Mouse (Mus musculus): Measurements from ENCODE around the gene Macc1. TPM values are rescaled to one million over a fixed set of nuclear protein-coding genes. Genes with fewer than 3 reads are reported as not detected.

The Macc1 gene
- polyA plus RNA-seq, 1 experiment = 0.08 TPM

- Histone ChIP-seq H3K4me3 (ENCODE audit: insufficient read depth, low read length) (no peak overlapping the region), H3K4me1 (ENCODE audit: control insufficient read depth, insufficient read depth, low read length) (peaks cover 5% of the 10 kb centered on the region), H3K27ac (ENCODE audit: insufficient read depth, low read depth, low read length) (no peak overlapping the region)
- TF ChIP-seq CTCF (IDR thresholded peaks at IDR 0.05; ENCODE audit: low read depth, low read length) (no peak), POLR2A (IDR thresholded peaks at IDR 0.05; ENCODE audit: borderline replicate concordance, low read depth, low read length) (no peak)
Measured at GRCm38 (mm10) chr12:119381839-119382238, 67.8 kb downstream of the Macc1 start.

GRCm38 (mm10) chr12:119386243-119386642 is 72.2 kb downstream of the Macc1 start:
- Histone ChIP-seq H3K4me3 (ENCODE audit: insufficient read depth, low read length) (no peak overlapping the region), H3K27ac (ENCODE audit: insufficient read depth, low read depth, low read length) (no peak overlapping the region), H3K4me1 (ENCODE audit: control insufficient read depth, insufficient read depth, low read length) (0 out of 2 replicates have a peak, but pooled peaks cover 2% of the 10 kb centered on the region)
- TF ChIP-seq POLR2A (IDR thresholded peaks at IDR 0.05; ENCODE audit: borderline replicate concordance, low read depth, low read length) = no peak
- no peak for TF ChIP-seq CTCF (IDR thresholded peaks at IDR 0.05; ENCODE audit: low read depth, low read length)

- TF ChIP-seq POLR2A (IDR thresholded peaks at IDR 0.05; ENCODE audit: borderline replicate concordance, low read depth, low read length) = no peak
- no peak for TF ChIP-seq CTCF (IDR thresholded peaks at IDR 0.05; ENCODE audit: low read depth, low read length)
- Histone ChIP-seq H3K4me1 (ENCODE audit: control insufficient read depth, insufficient read depth, low read length) (0 out of 2 replicates have a peak, but pooled peaks cover 2% of the 10 kb centered on the region), H3K4me3 (ENCODE audit: insufficient read depth, low read length) (no peak overlapping the region), H3K27ac (ENCODE audit: insufficient read depth, low read depth, low read length) (no peak overlapping the region)
Measured at GRCm38 (mm10) chr12:119386650-119387049, 72.6 kb downstream of the Macc1 start.

GRCm38 (mm10) chr12:119387925-119388324 is 73.9 kb downstream of the Macc1 start:
- TF ChIP-seq POLR2A (IDR thresholded peaks at IDR 0.05; ENCODE audit: borderline replicate concordance, low read depth, low read length) (no peak), CTCF (IDR thresholded peaks at IDR 0.05; ENCODE audit: low read depth, low read length) (no peak)
- Histone ChIP-seq H3K4me3 (ENCODE audit: insufficient read depth, low read length) (no peak overlapping the region), H3K27ac (ENCODE audit: insufficient read depth, low read depth, low read length) (no peak overlapping the region), H3K4me1 (ENCODE audit: control insufficient read depth, insufficient read depth, low read length) (0 out of 2 replicates have a peak, but pooled peaks cover 2% of the 10 kb centered on the region)

- Histone ChIP-seq H3K4me3 (ENCODE audit: insufficient read depth, low read length) (no peak overlapping the region), H3K4me1 (ENCODE audit: control insufficient read depth, insufficient read depth, low read length) (0 out of 2 replicates have a peak, but pooled peaks cover 2% of the 10 kb centered on the region), H3K27ac (ENCODE audit: insufficient read depth, low read depth, low read length) (no peak overlapping the region)
- no peak for TF ChIP-seq POLR2A (IDR thresholded peaks at IDR 0.05; ENCODE audit: borderline replicate concordance, low read depth, low read length)
Measured at GRCm38 (mm10) chr12:119390192-119390684, 76.2 kb downstream of the Macc1 start.

- TF ChIP-seq CTCF (IDR thresholded peaks at IDR 0.05; ENCODE audit: low read depth, low read length) (no peak), POLR2A (IDR thresholded peaks at IDR 0.05; ENCODE audit: borderline replicate concordance, low read depth, low read length) (no peak)
- H3K4me1 ChIP-seq (ENCODE audit: control insufficient read depth, insufficient read depth, low read length) = peaks cover 2% of the 10 kb centered on the region
- no peak overlapping the region for H3K27ac ChIP-seq (ENCODE audit: insufficient read depth, low read depth, low read length)
- no peak overlapping the region for H3K4me3 ChIP-seq (ENCODE audit: insufficient read depth, low read length)
Measured at GRCm38 (mm10) chr12:119398046-119398659, 84.1 kb downstream of the Macc1 start.

GRCm38 (mm10) chr12:119402273-119402672 is 88.2 kb downstream of the Macc1 start:
- no peak overlapping the region for H3K4me3 ChIP-seq (ENCODE audit: insufficient read depth, low read length)
- TF ChIP-seq CTCF (IDR thresholded peaks at IDR 0.05; ENCODE audit: low read depth, low read length) (no peak), POLR2A (IDR thresholded peaks at IDR 0.05; ENCODE audit: borderline replicate concordance, low read depth, low read length) (no peak)
- H3K4me1 ChIP-seq (ENCODE audit: control insufficient read depth, insufficient read depth, low read length) = peaks cover 2% of the 10 kb centered on the region
- H3K27ac ChIP-seq (ENCODE audit: insufficient read depth, low read depth, low read length) = no peak overlapping the region

GRCm38 (mm10) chr12:119402796-119403195 is 88.7 kb downstream of the Macc1 start:
- no peak for TF ChIP-seq POLR2A (IDR thresholded peaks at IDR 0.05; ENCODE audit: borderline replicate concordance, low read depth, low read length)
- TF ChIP-seq CTCF (IDR thresholded peaks at IDR 0.05; ENCODE audit: low read depth, low read length) = no peak
- H3K27ac ChIP-seq (ENCODE audit: insufficient read depth, low read depth, low read length) = no peak overlapping the region
- H3K4me1 ChIP-seq (ENCODE audit: control insufficient read depth, insufficient read depth, low read length) = peaks cover 2% of the 10 kb centered on the region
- no peak overlapping the region for H3K4me3 ChIP-seq (ENCODE audit: insufficient read depth, low read length)

GRCm38 (mm10) chr12:119404810-119405209 is 90.7 kb downstream of the Macc1 start:
- Histone ChIP-seq H3K27ac (ENCODE audit: insufficient read depth, low read depth, low read length) (no peak overlapping the region), H3K4me3 (ENCODE audit: insufficient read depth, low read length) (no peak overlapping the region), H3K4me1 (ENCODE audit: control insufficient read depth, insufficient read depth, low read length) (no peaks in the 10 kb centered on the region)
- TF ChIP-seq POLR2A (IDR thresholded peaks at IDR 0.05; ENCODE audit: borderline replicate concordance, low read depth, low read length) (no peak), CTCF (IDR thresholded peaks at IDR 0.05; ENCODE audit: low read depth, low read length) (no peak)

GRCm38 (mm10) chr12:119410522-119410921 is 96.5 kb downstream of the Macc1 start:
- no peak for TF ChIP-seq CTCF (IDR thresholded peaks at IDR 0.05; ENCODE audit: low read depth, low read length)
- TF ChIP-seq POLR2A (IDR thresholded peaks at IDR 0.05; ENCODE audit: borderline replicate concordance, low read depth, low read length) = no peak
- no peak overlapping the region for H3K27ac ChIP-seq (ENCODE audit: insufficient read depth, low read depth, low read length)
- no peaks in the 10 kb centered on the region for H3K4me1 ChIP-seq (ENCODE audit: control insufficient read depth, insufficient read depth, low read length)
- no peak overlapping the region for H3K4me3 ChIP-seq (ENCODE audit: insufficient read depth, low read length)
